Mouse (Mus musculus): ENCODE data around the gene Gsg1l. TPM values are rescaled to one million over a fixed set of nuclear protein-coding genes. Genes with fewer than 3 reads are reported as not detected.

Gsg1l gene
- polyA plus RNA-seq, 1 experiment: 5.6 TPM

- H3K4me1 ChIP-seq (ENCODE audit: control insufficient read depth, insufficient read depth, low read length): 0 out of 2 replicates have a peak, but pooled peaks cover 3% of the 10 kb centered on the region
- no peak overlapping the region for H3K4me3 ChIP-seq (replicated peaks; ENCODE audit: extremely low read depth, low read depth, low read length)
- peak; percentile 50 for DNase-seq
- 20% methylated on average over 7 of the region's 7 CpGs for WGBS
- TF ChIP-seq CTCF (IDR thresholded peaks at IDR 0.05; ENCODE audit: insufficient read depth, low read length): no peak
- TF ChIP-seq POLR2A (IDR thresholded peaks at IDR 0.05; ENCODE audit: borderline replicate concordance, extremely low read depth, low read depth, low read length): no peak
These were observed 183.2 kb downstream of the Gsg1l start for GRCm38 (mm10) chr7:125899036-125899435.

DNA sequence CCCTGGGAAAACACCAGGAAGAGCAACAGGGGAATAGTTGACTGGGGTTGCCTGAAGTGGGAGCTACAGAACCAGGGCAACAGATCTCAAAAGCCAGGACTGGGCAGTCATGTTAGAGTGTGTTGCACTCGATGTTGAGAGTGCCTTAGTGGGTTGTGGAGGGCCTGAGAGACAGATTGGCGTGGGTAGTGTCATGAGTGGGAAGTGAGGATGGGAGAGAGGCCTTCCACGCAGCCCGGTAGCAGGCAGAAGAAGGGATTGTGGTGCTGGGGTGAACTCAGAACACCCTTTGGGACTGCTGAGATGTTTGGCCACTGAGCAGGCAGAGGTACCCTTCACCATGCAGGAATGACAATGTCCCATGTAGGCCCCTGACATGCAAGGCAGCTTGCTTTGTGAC, 185.2 kb downstream of the Gsg1l start:
- 76% methylated on average over 4 of the region's 4 CpGs for whole genome bisulfite sequencing
- TF ChIP-seq CTCF (IDR thresholded peaks at IDR 0.05; ENCODE audit: insufficient read depth, low read length) (no peak), POLR2A (IDR thresholded peaks at IDR 0.05; ENCODE audit: borderline replicate concordance, extremely low read depth, low read depth, low read length) (no peak)
- Histone ChIP-seq H3K4me3 (replicated peaks; ENCODE audit: extremely low read depth, low read depth, low read length) (no peak overlapping the region), H3K4me1 (ENCODE audit: control insufficient read depth, insufficient read depth, low read length) (0 out of 2 replicates have a peak, but pooled peaks cover 3% of the 10 kb centered on the region)
- DNase-seq: no peak

- Histone ChIP-seq H3K4me1 (ENCODE audit: control insufficient read depth, insufficient read depth, low read length) (no peaks in the 10 kb centered on the region), H3K4me3 (replicated peaks; ENCODE audit: extremely low read depth, low read depth, low read length) (no peak overlapping the region)
- TF ChIP-seq CTCF (IDR thresholded peaks at IDR 0.05; ENCODE audit: insufficient read depth, low read length) (no peak), POLR2A (IDR thresholded peaks at IDR 0.05; ENCODE audit: borderline replicate concordance, extremely low read depth, low read depth, low read length) (no peak)
- WGBS: 91% methylated on average over 5 of the region's 5 CpGs
- no peak for DNase-seq
These were observed 188.6 kb downstream of the Gsg1l start for GRCm38 (mm10) chr7:125893621-125894020.

DNA sequence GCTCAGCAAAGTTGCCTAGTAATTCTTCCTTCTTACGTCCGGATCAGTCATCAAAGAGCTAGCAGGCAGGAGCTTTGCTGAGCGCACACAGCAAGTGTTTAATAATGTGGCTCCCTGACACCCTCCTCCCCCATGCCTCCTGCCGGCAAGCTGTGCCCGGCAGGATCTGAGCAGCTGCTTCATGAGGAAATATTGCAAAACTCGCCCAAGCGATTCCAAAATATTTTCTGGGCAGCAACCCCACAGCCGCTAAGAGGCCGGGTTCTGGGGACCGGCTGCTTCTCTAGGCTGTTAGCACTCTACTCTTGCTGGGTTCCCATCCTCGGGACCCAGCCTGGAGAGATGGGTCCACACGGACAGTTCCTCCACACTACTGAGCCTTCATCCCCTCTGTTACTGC, 193.8 kb downstream of the Gsg1l start:
- Histone ChIP-seq H3K4me1 (ENCODE audit: control insufficient read depth, insufficient read depth, low read length) (peaks cover 4% of the 10 kb centered on the region; the same call in 1 of the 2 replicates), H3K4me3 (replicated peaks; ENCODE audit: extremely low read depth, low read depth, low read length) (no peak overlapping the region)
- TF ChIP-seq POLR2A (IDR thresholded peaks at IDR 0.05; ENCODE audit: borderline replicate concordance, extremely low read depth, low read depth, low read length): no peak
- no peak for TF ChIP-seq CTCF (IDR thresholded peaks at IDR 0.05; ENCODE audit: insufficient read depth, low read length)
- DNase-seq: no peak
- WGBS: 46% methylated on average over 12 of the region's 12 CpGs

- WGBS: 64% methylated on average over 5 of the region's 5 CpGs
- Histone ChIP-seq H3K4me1 (ENCODE audit: control insufficient read depth, insufficient read depth, low read length) (peaks cover 4% of the 10 kb centered on the region; the same call in 1 of the 2 replicates), H3K4me3 (replicated peaks; ENCODE audit: extremely low read depth, low read depth, low read length) (no peak overlapping the region)
- no peak for DNase-seq
- TF ChIP-seq POLR2A (IDR thresholded peaks at IDR 0.05; ENCODE audit: borderline replicate concordance, extremely low read depth, low read depth, low read length) (no peak), CTCF (IDR thresholded peaks at IDR 0.05; ENCODE audit: insufficient read depth, low read length) (no peak)
These were observed 194.4 kb downstream of the Gsg1l start for GRCm38 (mm10) chr7:125887761-125888160.

DNA sequence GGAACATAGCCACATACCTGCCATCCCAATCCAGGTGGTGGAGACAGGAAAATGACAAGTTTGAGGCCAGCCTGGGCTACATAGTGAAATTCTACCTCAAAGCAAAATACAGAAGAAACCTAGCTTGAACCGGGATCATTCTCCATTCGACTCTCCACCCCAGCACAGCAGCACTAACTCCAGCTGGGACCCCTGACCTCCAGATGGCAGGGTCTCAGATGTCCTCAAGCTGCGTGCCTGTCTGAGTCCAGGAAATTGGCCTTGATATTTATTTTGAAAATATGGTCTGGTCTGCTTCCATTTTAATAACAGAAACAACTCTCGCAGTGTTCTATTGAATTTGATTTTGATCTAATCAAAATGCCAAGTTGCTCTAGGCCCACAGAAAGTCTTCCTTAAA, 195.1 kb downstream of the Gsg1l start:
- H3K4me3 ChIP-seq (replicated peaks; ENCODE audit: extremely low read depth, low read depth, low read length): no peak overlapping the region
- peaks cover 4% of the 10 kb centered on the region; the same call in 1 of the 2 replicates for H3K4me1 ChIP-seq (ENCODE audit: control insufficient read depth, insufficient read depth, low read length)
- DNase-seq: no peak
- WGBS: 54% methylated on average over 4 of the region's 4 CpGs
- TF ChIP-seq CTCF (IDR thresholded peaks at IDR 0.05; ENCODE audit: insufficient read depth, low read length) (no peak), POLR2A (IDR thresholded peaks at IDR 0.05; ENCODE audit: borderline replicate concordance, extremely low read depth, low read depth, low read length) (no peak)

- peaks cover 4% of the 10 kb centered on the region; the same call in 1 of the 2 replicates for H3K4me1 ChIP-seq (ENCODE audit: control insufficient read depth, insufficient read depth, low read length)
- 56% methylated on average over 4 of the region's 4 CpGs for WGBS
- TF ChIP-seq POLR2A (IDR thresholded peaks at IDR 0.05; ENCODE audit: borderline replicate concordance, extremely low read depth, low read depth, low read length): no peak
- no peak for TF ChIP-seq CTCF (IDR thresholded peaks at IDR 0.05; ENCODE audit: insufficient read depth, low read length)
These were observed 196.0 kb downstream of the Gsg1l start for GRCm38 (mm10) chr7:125886116-125886680.

DNA sequence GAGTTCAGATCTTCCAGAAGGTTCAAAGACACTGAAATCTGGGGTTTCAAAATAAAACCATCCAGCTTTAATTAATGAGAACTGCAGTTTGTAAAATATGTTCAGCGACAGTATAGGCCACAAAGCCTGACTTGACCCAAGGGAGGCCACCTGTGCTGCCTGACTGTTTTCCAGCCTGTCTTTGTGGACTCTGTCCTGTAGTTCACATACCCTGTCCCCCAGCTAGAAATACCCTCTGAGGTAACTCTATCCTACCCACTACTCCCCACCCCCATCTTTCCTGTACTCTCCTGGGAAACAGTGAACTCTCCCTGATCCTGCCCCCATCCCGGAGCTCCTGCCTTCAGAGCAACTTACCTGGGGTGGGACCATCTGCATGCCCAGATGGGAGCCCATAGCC, 199.0 kb downstream of the Gsg1l start:
- TF ChIP-seq POLR2A (IDR thresholded peaks at IDR 0.05; ENCODE audit: borderline replicate concordance, extremely low read depth, low read depth, low read length) (no peak), CTCF (IDR thresholded peaks at IDR 0.05; ENCODE audit: insufficient read depth, low read length) (no peak)
- peaks cover 4% of the 10 kb centered on the region; the same call in 1 of the 2 replicates for H3K4me1 ChIP-seq (ENCODE audit: control insufficient read depth, insufficient read depth, low read length)
- WGBS: 76% methylated on average over 2 of the region's 2 CpGs
- H3K4me3 ChIP-seq (replicated peaks; ENCODE audit: extremely low read depth, low read depth, low read length): no peak overlapping the region
- DNase-seq: no peak

More at GRCm38 (mm10) chr7:125886116-125886680, 196.0 kb downstream of the Gsg1l start:
- no peak overlapping the region for H3K4me3 ChIP-seq (replicated peaks; ENCODE audit: extremely low read depth, low read depth, low read length)
- DNase-seq: no peak

DNA sequence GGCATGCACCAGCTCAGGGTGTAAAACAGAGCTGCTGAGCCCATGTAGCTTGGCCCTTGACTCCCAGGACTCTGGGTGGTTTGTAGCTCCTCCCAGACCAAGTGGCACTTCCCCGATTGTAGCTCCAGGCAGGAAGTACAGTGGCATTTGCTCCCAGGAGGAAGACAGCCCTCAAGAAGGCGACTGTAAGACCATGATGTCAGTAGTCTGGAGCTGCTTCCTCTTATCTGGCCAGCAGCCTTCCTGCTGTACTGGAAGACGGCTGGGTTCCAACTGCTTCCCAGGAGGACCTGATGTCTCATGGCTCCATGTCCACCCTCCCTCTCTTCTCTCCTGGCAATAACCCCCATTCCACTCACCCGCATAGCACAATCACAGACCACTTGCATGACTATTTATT, 204.2 kb downstream of the Gsg1l start:
- TF ChIP-seq CTCF (IDR thresholded peaks at IDR 0.05; ENCODE audit: insufficient read depth, low read length) (no peak), POLR2A (IDR thresholded peaks at IDR 0.05; ENCODE audit: borderline replicate concordance, extremely low read depth, low read depth, low read length) (no peak)
- WGBS: 25% methylated on average over 4 of the region's 4 CpGs
- Histone ChIP-seq H3K4me1 (ENCODE audit: control insufficient read depth, insufficient read depth, low read length) (no peaks in the 10 kb centered on the region), H3K4me3 (replicated peaks; ENCODE audit: extremely low read depth, low read depth, low read length) (no peak overlapping the region)
- no peak for DNase-seq

DNA sequence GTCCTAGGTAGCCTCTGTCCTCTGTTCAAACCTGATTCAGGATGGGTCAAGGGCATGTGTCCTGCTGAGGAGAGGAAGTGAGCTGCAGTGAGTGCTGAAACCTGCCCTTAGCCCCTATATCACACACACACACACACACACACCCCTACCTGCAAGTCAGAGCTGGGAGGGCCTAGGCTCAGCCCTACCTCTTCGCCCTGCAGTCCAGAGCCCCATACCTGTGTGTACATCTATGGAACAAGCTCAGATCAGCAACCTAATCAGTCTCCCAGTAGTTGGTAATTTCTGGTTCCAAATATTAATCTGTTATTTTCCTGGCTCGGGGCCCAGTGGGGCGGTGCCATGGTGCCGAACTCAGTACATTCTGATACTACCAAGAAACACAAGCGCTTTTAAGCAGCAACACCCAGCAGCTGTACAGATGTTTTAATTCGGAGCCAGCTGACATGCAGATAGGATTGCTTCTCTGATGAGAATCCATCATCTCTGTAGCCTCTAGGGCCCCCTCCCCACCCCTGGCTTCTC, 208.2 kb downstream of the Gsg1l start:
- TF ChIP-seq CTCF (IDR thresholded peaks at IDR 0.05; ENCODE audit: insufficient read depth, low read length) (no peak), POLR2A (IDR thresholded peaks at IDR 0.05; ENCODE audit: borderline replicate concordance, extremely low read depth, low read depth, low read length) (no peak)
- WGBS: 73% methylated on average over 6 of the region's 6 CpGs
- H3K4me1 ChIP-seq (ENCODE audit: control insufficient read depth, insufficient read depth, low read length): no peaks in the 10 kb centered on the region
- DNase-seq: no peak
- H3K4me3 ChIP-seq (replicated peaks; ENCODE audit: extremely low read depth, low read depth, low read length): no peak overlapping the region
